Mouse (Mus musculus): Measurements from ENCODE around the gene Slc16a3.

Gene Slc16a3
- long read RNA-seq, experiment 1, full-length matches to known transcripts = 1 of 1 reads
- long read RNA-seq, experiment 1, partial matches to known transcripts = 0 of 1 reads
- long read RNA-seq, experiment 1, other reads (novel, unspliced or antisense) = 0 of 1 reads
- long read RNA-seq, experiment 2 = 0 reads

DNA sequence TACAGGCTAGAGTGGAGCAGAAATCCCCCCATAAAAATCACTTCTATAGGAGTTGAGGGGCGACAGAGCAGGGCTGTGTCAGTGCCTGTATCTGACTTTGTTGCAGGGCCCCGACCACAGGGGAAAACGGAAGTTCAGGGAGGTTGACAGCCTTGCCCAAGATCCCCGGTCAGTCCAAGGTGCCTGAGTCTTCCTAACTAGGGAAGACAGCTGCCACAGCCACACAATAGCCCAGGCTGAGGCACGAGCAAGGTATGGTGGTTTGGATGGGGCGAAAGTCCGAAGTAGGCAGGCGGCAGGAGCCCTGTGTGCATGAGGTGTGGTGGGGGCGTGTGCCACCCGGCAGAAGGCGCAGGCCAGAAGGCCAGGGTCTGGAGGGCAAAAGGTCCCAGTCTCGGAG, at the start of gene Slc16a3:
Slc16a3 (plus strand) TSS at position 153 of the 400 bp plus-strand sequence.
- intact Hi-C loops (cut with DNase I) = no loop called here

DNA sequence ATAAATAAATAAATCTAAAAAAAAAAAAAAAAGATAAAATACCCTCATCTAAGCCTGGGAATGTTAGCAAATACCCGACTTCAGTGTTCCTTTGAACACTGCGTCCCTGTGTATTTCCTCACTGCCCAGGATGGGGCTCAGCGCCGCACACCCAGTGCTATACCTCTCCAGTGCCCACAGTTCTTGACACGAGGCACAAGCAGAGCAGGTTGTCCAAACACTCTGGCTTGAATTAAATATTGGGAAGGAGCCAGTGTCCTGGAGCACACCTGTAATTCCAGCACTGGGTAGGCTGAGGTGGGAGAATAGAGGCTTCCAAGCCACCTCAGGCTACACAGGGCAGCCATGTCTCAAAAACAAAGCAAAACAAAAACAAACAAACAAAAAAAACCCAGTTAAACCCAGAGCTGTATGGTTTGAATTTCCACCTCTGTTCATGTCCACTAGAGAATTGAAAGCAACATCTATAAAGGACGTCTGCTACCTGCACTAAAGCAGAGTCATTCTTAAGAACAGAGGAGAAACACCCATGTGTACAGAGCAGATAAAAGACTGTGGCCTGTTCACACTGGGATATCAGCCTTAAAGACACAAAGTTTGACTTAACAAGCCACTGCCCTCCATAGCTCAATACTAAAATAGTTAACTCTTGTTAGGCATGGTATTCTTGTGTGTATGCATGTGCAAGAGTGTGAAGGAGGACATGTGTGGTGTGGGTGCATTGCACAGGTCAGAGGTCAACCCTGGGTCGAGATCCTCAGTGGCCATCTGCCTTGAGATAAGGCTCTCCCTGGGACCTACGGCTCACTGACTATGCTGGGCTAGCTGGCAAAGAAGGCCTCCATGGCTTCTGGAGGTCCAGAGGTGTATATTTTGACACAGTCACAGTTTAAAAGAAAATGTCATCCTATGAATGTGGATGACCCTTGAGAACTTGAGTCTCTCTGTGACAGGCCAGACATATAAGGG, 47.7 kb upstream of the Slc16a3 start:
- intact Hi-C loops (cut with DNase I) = loop anchor here (5.0 to 10.0 kb wide), 3 partner anchors 78 to 186 kb away; partner anchors contain the start of genes Cenpx, Fasn and Lrrc45

DNA sequence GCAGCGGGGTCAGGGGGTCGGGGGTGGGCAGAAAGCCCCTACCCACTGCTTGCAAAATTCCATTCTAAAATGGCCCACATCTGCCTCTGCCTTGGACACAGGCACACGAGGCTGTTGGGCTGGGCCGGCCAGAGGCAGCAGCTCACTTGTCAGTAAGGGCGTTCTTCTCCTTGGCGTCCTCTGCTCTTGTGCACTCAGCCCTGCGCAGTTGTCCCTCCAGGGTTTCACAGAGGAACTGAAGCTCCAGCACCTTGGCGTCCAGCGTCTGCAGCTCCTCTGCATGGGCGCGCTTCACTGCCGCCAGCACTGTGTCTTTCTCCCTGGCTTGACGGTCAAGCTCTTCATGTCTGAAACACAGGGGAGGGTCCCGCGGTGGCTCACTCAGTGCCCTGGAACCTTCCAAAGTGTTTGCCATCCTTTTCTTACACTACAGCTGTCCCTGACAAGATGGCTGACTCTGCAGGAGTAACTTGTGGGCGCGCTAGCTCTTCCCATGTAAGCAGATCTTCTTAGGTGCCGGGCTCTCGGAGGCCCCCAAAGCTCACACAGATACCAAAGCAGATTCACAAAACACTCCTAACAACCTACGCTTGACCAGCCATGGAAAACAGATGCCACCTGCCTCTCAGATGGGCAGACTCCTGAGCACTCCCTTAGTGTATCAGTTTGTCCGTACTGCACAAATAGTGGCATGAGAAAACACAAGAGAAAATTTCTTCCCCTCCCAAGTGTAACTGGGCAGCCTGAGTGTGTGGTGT, 46.4 kb upstream of the Slc16a3 start:
- intact Hi-C loops (cut with DNase I) = loop anchor here (5.0 to 10.0 kb wide), 3 partner anchors 80 to 187 kb away; partner anchors contain the start of genes Cenpx, Fasn and Lrrc45

DNA sequence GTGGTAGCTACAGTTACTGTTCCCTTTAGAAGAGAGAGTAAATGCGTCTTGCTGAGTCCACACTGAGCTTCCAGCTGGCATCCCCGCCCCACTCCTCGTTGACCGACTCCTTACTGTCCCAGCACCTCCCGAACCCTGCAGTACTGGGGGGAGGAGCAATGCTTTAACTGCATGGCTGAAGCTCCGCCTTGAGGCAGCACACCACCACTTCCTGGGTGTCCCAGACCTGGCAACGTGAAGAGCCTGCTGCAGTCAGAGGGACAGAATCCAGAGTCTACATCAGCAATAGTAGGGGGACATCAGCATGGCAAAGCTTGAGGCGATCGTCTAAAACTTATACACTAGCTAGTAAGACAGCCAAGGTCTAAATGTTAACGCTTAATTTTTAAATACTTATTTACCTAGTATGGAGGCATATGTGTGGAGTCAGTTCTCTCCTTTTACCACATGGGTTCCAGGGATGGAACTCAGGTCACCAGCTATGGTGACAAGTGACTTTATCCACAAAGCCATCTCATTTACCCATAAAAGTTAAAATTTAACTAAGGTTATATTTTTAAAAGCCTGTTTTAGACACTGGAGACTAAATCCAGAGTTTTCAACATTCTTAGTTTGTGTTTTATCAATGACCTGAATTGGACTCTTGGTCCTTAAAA, 45.7 kb upstream of the Slc16a3 start:
- intact Hi-C loops (cut with DNase I) = loop anchor here (5.0 to 10.0 kb wide), 3 partner anchors 80 to 188 kb away; partner anchors contain the start of genes Cenpx, Fasn and Lrrc45

DNA sequence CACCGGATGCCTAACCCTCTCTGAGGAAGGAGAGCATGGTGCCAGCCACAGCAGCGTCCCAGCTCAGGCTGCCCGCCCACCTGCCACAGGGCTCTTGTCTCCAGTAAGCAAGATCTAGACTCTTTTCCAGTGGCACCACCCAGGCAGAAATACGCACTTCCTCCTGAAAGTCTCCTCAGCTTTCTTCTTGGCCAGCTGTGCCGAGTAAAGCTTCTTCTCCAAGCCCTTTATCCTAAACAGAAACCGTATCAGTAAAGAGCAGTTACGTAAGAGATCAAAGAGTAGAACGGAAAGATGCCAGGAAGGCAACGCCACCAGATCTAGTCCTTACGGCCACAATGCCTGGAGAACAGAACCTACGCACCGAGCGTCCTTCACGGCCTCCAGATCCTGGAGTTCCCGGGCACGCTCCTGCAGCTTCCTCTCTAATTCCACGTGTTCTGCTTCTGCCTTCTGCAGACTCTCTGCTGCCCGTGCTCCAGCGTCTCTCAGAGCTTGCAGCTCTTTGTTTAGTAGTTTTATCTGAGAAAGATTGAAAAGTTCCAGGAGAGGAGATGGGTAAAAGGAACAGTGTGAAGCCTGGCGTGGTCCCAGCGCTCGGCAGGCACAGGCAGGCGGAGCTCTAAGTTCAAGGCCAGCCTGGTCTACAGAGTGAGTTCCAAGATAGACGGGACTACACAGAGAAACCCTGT, 45.0 kb upstream of the Slc16a3 start:
- intact Hi-C loops (cut with DNase I) = loop anchor here (5.0 to 10.0 kb wide), 3 partner anchors 81 to 189 kb away; partner anchors contain the start of genes Cenpx, Fasn and Lrrc45

DNA sequence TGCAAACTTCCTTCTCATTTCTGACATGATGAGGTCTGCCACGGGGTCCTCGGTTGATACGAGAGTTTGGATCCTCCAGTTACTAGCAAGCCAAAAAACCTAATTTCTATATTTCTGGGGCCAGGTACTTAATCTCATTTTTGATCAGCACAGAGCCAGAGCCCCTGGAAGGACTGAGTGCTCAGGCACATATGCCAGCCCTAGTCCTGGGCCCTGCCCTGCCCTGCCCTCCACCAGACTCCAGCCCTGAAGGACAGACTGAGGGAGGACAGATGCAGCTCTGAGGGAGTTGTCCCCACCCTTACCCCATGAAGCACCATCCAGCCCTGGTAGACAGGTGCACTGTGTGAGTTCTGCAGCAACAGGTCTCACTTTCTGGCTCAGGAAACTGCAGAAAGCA, 43.7 kb upstream of the Slc16a3 start:
- intact Hi-C loops (cut with DNase I) = loop anchor here (5.0 to 10.0 kb wide), 3 partner anchors 82 to 190 kb away; partner anchors contain the start of genes Cenpx, Fasn and Lrrc45

DNA sequence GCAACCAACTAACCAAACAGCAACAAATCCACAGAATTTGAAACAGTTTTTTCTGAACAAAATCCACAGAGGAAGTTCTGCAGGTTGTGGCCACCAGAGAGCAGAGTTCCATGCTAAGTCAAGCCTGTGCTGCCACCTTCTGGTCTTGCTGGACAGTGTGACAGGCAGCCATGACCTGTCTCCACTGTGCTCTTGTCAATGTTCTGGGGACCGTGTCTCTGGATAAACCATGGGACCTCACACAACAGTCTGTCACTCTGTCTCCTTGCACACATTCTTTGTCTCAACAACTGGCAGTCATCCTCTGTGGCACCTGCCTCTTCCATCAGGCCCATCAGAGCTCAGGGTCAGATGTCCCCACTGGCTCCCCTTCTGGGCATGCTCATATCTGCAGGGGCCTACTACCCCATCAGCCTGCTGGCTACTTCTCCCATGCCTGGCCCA, 42.8 kb upstream of the Slc16a3 start:
- intact Hi-C loops (cut with DNase I) = loop anchor here (10.0 kb wide), 2 partner anchors 139 to 191 kb away; partner anchors contain the start of genes Cenpx and Lrrc45

DNA sequence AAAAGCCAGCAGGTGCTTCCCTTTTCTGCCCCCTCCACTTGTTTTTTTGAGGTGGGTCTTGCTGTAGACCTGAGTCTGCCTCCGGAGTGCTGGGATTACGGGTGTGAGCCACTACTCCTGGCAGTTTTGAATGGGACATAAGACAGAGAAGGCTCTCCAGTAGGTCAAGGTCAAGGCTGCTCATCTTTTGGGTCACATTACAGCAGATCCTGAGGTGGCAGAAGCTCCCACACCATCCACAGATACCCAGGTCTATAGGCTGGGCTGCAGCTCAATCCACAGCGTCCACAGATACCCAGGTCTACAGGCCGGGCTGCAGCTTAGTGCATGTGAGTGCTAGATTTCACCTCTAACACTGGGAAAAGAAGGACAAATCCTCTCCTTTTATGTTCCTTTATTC, 34.5 kb upstream of the Slc16a3 start:
- intact Hi-C loops (cut with DNase I) = no loop called here

DNA sequence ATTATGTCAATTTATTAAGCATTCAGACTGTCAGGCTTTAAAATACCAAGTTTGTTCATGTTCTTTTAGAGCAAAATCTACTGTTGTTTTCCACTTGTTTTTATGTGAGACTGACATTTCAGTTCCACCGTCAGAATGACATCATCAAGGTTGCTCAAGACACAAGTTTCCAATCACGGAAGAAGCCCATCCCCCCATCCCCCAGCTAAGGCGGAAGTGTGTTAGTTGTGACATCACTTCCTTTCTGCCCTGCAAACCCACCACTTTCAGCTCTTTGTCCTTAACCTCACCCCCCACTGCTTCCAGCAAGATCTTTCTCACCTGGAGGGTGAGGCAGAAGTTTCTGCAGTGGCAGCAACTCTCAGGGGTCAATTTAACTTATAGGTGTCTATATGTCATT, 31.8 kb upstream of the Slc16a3 start:
- intact Hi-C loops (cut with DNase I) = no loop called here

DNA sequence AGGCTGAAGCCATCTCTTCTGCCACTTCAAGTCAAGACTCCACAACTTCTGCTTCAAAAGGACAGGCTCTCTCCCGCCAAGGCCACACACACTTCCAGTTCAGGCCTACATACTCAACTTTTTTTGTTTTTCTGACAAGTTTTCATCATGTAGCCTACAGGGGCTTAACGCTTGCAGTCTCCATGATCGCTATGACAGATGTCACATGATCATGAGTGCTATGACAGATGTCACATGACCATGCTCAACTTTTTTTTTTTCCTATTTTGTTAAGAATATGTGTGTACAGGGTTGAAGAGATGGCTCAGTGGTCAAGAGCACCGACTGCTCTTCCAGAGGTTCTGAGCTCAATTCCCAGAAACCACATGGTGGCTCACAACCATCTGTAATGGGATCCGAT, 30.5 kb upstream of the Slc16a3 start:
- intact Hi-C loops (cut with DNase I) = no loop called here

DNA sequence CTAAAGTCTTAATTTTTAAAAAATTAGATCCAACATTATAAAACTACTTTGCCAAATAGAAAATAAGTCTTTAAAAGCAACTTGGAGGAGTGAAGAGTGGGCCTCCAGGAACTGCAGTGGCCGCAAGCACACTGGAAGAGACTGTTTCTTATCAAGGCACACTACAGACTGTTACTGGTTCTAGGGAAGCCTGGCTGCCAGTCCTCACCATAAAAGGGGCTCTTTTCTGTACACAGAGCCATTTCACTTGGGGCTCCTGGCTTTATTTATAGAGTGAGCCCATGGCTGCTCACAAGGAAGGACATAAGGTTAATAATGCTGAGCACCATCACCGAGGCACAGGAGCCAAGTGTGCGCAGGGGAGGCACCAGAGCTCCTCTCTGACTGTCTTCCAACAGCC, 25.8 kb upstream of the Slc16a3 start:
- intact Hi-C loops (cut with DNase I) = no loop called here

DNA sequence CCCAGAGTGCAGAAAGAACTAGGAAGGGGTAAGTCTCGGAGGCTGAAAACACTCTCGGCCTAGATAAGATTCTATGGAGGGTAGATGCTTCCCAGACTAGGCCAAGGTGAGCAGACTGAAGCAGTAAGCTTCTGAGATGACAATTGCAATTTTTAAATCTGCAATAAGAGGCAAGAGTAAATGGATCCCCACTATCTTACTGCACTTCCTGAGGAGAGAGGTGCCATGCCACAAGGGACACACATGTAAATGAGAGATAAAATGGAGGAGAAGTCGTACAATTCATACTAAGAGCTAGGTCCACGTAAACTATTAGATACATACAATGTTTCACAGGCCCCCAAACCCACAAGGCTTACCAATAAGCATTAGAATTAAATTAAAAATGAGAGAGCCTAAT, 19.8 kb upstream of the Slc16a3 start:
- intact Hi-C loops (cut with DNase I) = no loop called here

DNA sequence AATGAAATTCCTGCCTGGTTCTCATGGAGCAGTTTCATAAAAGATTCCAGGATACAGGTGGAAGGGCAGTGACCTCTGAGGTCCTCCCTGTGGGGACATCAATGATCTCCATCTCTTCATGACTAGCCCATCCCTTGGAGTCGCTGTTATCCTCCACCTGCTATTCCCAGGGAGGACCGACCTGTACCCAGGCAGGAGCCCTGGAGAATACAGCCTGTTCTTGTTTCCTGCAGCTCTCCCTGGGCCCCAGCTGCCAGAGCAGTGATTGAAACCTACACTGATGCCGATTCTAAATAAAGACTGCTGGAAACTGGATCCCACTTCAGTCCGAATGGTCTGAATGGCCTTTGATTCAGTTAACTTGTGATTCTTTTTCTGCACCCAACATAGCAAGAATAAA, 16.8 kb upstream of the Slc16a3 start:
- intact Hi-C loops (cut with DNase I) = no loop called here

DNA sequence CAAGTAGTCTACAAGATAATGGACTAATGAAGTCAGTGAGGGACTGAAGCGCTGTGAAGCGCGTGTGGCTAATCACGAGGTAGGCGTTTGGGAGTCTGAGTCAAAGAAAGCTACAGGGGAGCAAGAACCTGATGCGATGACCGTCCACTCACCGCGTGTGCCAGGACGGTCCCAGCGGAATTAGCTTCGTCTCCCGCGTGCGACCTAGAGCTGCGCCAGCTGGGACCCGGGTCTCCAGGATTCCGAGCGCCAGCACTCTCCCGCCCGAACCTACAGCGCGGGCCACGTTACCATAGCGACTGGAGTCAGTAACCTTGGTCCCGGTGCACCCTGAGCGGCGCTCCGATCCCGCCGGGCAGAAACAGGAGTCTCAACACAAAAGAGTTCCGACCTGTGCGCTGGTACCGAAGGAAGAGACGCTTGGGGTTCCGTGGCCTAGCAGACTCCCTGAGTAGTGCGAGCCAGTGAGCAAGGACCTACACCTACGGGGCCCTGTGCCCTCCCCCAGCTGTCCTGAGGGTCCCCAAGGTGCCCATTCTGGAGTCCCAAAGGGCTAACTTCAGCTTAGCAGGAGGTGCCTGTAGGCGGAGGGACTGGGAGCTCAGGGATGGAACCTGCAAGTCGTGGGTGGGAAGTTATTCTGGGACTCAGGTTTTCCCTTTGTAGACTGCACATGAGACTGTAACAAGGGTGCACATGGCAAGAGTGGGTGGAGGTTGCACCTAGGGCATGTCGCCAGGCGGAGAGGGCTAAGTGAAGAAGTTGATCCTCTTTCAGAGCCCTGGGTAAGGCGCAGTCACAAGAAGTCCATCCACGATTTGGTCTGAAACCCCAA, 15.5 kb upstream of the Slc16a3 start, which contains the start of gene Ccdc57:
Ccdc57 (minus strand) TSS at position 309 of the 835 bp plus-strand sequence.
- intact Hi-C loops (cut with DNase I) = no loop called here

DNA sequence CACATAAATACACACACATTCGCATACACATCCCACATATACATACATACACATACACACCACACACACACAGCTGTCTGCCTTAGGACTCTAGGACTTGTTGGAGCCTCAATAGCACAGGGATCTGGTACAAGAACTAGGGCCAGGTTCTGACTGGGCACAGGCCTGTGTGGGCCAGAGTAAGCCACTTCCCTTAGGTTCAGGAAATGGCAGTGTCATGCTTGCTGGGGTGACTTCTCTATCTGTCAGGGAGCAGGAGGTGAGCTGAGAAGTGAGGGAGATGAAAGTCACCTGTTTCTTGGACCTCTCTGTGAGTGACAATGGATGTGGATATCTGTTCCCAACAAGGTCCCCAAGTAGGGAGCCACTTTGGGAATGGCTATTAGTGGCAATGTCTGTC, 10.3 kb upstream of the Slc16a3 start:
- intact Hi-C loops (cut with DNase I) = no loop called here

DNA sequence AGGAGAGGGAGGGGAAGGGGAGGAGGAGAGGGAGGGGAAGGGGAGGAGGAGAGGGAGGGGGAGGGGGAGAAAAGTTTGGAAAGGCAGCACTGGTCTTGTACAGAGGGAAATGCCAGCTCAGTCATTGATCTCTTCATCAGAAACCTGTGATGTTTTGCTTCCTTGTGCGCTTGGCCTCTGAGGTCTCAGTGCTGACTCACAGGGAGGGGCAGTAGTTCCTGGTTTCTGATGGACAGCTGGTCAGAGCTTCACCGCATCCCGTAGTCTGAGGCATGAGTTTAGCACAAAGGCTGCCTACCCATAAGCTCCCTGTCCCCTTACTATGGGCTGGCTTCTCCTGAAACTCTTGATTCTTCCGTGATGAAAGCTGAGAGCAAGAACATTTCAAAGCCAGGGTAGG, 9.5 kb upstream of the Slc16a3 start:
- intact Hi-C loops (cut with DNase I) = no loop called here

DNA sequence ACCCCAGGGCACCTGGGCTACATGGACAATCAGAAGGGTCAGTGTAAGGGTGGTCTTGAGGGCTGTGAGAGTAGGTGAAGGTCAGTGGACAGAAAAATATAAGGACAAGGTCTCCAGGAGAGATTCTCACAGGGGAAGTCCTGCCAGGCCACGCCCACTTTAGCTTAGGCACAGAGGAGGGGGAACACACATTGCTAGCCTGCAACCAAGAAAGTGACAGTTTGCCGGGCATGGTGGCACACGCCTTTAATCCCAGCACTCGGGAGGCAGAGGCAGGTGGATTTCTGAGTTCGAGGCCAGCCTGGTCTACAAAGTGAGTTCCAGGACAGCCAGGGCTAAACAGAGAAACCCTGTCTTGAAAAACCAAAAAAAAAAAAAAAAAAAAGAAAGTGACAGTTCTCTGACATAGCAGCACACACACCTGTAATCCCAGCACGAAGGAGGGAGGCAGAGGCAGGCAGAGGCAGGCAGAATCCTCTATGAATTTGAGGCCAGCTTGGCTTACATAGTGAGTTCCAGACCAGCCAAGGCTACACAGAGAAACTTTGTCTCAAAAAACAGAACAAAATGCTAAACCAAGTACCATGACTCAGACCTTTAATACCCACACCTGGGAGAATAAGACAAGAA, 8.5 kb upstream of the Slc16a3 start:
- intact Hi-C loops (cut with DNase I) = no loop called here

DNA sequence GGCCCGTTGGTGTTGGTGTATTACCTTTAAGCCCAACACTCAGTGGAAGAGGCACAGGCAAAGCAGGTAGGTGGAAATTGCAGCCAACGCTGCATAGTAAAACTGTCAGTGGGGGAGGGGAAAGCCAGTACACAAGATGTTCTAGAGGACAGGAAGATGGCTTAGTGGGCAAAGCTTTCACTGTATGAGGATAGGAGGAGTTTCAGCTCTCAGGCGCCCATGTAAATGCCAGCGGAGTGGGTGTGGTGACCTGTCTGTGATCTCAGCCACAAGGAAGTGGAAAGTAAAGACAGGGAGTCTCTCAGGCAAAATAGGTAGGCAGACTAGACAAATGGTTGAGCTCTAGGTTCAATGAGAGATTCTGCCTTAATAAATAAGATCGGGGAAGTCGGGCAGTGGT, 7.3 kb upstream of the Slc16a3 start:
- intact Hi-C loops (cut with DNase I) = no loop called here

DNA sequence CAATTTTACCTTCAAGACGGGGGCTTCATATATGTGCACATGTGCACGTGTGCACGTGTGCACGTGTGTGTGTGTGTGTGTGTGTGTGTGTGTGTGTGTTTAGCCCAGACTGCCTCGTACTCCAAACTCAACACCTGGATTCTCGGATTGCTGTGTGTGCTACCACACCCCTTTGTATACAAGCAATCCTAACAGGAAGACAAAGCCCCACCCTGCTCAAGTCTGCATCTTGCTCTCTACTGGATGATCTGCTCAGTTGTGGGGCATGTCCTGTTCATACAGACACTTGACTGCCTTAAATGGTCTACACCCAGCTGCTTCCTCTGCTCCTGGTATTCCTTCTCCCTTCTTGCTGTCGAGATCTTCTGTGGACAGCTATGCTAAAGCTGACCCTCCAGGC, 3.0 kb upstream of the Slc16a3 start:
- intact Hi-C loops (cut with DNase I) = no loop called here
